Mouse (Mus musculus) spleen, adult 2 months (tissue): ENCODE results near the gene Dusp3. TPM values are rescaled to one million over a fixed set of nuclear protein-coding genes. Genes with fewer than 3 reads are reported as not detected.

Source experiments
- DNase-seq, 2 experiments: peaks; one replicate each; pipeline versions ENCODE4 v3.0.0 to v3.0.0-alpha.2; 2012 to 2021; ENCODE audit warnings: low spot score in 2 of 2, low read depth in 1 of 2
- H3K27ac ChIP-seq: fragments of 200-500 bp; 2 replicates; pipeline ENCODE4 v1.5.1; 2012; ENCODE audit warnings: low read length, inconsistent platforms; ENCODE audit not compliant: insufficient read depth
- H3K27me3 ChIP-seq: fragments of 200-500 bp; 2 replicates; pipeline ENCODE4 v1.6.1; 2012; ENCODE audit warnings: mild to moderate bottlenecking, moderate library complexity, low read length, inconsistent platforms; ENCODE audit not compliant: control insufficient read depth, insufficient read depth
- H3K36me3 ChIP-seq: fragments of 200-500 bp; 2 replicates; pipeline ENCODE4 v1.6.1; 2012; ENCODE audit warnings: mild to moderate bottlenecking, low read length, inconsistent platforms; ENCODE audit not compliant: control insufficient read depth, insufficient read depth
- H3K4me1 ChIP-seq: fragments of 200-500 bp; 2 replicates; pipeline ENCODE4 v1.6.1; 2011; ENCODE audit warnings: inconsistent platforms; ENCODE audit not compliant: control insufficient read depth, insufficient read depth, insufficient read length
- H3K4me3 ChIP-seq: fragments of 200-500 bp; 2 replicates; pipeline ENCODE4 v1.5.1; 2011; ENCODE audit warnings: mild to moderate bottlenecking, inconsistent platforms; ENCODE audit not compliant: insufficient read depth, insufficient read length; ENCODE audit errors: extremely low read depth
- CTCF ChIP-seq: fragments of 200-500 bp; IDR thresholded peaks from 2 replicates; pipeline ENCODE4 v1.5.1; 2011; ENCODE audit warnings: mild to moderate bottlenecking, inconsistent platforms; ENCODE audit not compliant: insufficient read depth, insufficient read length, insufficient replicate concordance; ENCODE audit errors: extremely low read depth
- POLR2A ChIP-seq: fragments of 200-500 bp; IDR thresholded peaks from 2 replicates; pipeline ENCODE4 v1.6.1; 2011; ENCODE audit warnings: low read depth, low read length, inconsistent platforms
- WGBS: fragments of 180-500 bp; shearing (Covaris S2); methylation state at CpG from one replicate; pipeline ENCODE4 v1.1.7; 2018; 5-methylcytosine and 5-hydroxymethylcytosine counted together
- polyA plus RNA-seq: library from polyadenylated mRNA; depleted of rRNA; stranded (reverse); fragments of >200 nt; gene quantifications from 2 replicates; pipeline ENCODE4 v1.2.3, GENCODE M21; 2012

Dusp3 gene
- polyA plus RNA-seq, 1 experiment, result 46.5 TPM

DNA sequence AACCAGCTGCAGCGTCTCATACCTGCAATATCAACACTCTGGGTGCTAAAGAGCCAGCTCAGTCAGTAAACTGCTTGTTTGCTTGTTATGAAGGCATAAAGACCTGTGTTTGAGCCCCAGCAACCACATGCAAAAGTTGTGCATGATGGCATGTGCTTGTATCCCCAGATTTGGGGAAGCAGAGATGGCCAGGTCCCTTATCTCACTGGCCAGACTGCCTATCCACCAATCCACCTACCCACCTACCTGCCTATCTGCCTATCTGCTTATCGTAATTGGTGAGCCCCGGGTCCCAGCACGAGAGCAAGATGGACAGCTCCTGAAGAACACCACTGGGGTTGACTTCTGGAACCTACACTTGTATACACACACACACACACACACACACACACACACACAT is 42.5 kb upstream of the Dusp3 start:
- no peak for DNase-seq
- TF ChIP-seq CTCF (no peak), POLR2A (no peak)
- peaks cover 11% of the 10 kb centered on the region for H3K27me3 ChIP-seq
- 70% methylated on average over 4 of the region's 4 CpGs for WGBS
- peaks cover 4% of the 10 kb centered on the region; the same call in 1 of the 2 replicates for H3K4me1 ChIP-seq
- no peak overlapping the region for H3K4me3 ChIP-seq
- H3K27ac ChIP-seq, result no peak overlapping the region
- no peaks in the 10 kb centered on the region for H3K36me3 ChIP-seq

DNA sequence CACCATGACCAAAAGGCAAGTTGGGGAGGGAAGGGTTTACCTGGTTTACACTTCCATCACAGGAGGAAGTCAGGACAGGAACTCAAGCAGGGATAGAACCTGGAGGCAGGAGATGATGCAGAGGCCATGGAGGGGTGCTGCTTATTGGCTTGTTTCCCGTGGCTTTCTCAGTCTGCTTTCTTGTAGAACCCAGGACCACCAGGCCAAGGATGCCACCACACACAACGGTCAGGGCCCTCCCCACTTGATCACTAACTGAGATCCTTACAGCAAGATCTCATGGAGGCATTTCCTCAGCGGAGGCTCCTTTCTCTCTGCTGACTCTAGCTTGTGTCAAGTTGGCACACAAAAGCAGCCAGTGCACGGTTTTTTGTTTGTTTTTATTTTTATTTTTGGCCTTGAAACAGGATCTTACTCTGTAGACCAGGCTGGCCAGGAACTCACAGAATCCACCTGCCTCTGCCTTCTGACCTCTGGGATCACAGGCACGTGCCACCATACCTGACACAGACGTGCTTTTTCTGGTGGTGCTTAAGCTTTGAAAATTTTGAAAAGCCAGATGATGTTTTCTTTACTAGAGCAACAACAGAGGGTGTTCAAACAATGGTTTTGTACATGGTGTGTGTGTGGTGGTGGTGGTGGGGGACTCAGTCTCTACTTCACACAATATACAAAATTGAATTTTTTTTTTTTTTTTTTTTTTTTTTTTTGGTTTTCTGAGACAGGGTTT is 41.4 kb upstream of the Dusp3 start, which contains the start of gene Mpp3:
Gene Mpp3 (minus strand): TSS at position 375 of the 730 bp plus-strand sequence.
- Histone ChIP-seq H3K27me3 (peaks cover 11% of the 10 kb centered on the region), H3K4me3 (no peak within 1 kb of the TSS), H3K4me1 (peaks cover 4% of the 10 kb centered on the region; the same call in 1 of the 2 replicates), H3K36me3 (no peaks in the 10 kb centered on the region), H3K27ac (no peak within 1 kb of the TSS)
- DNase-seq, result no peak
- WGBS, result 85% methylated on average over 6 of the region's 6 CpGs
- TF ChIP-seq CTCF (no peak), POLR2A (no peak)

DNA sequence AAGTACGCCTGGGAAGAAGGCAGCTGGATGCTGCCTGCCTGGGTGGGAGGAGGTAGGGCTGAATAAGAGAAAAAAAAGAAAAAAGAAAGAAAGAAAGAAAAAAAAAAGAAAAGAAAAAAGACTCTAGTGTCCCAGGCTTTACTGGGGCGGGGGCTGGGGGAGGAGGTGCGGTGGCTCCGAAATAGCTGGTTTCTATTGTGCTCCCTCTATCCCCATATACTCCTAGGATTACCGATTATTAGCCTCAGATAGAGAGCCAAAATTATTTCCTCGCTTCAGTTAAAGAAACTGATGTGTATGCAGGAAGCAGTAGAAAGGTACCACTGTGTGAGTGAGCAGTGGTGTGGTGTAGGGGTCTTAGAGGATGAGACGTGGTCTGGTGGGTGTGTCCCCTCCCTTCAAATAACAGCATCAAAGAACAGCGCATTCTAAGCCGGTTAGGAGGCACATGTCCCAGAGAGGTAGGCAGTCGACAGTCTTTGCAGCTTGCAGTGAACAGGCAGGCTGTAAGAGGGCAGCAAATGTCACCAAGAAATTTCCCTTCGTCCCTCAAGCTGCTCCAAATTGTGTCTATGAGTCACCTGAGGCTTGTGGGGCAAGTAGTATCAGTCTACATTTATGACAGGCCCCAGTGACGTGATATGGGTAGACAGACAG is 40.7 kb upstream of the Dusp3 start:
- WGBS, result 15% methylated on average over 12 of the region's 12 CpGs
- no peak overlapping the region for H3K27ac ChIP-seq
- peaks cover 4% of the 10 kb centered on the region; the same call in 1 of the 2 replicates for H3K4me1 ChIP-seq
- H3K27me3 ChIP-seq, result peaks cover 11% of the 10 kb centered on the region
- TF ChIP-seq CTCF, result no peak
- no peak for TF ChIP-seq POLR2A
- no peak for DNase-seq
- H3K36me3 ChIP-seq, result no peaks in the 10 kb centered on the region
- no peak overlapping the region; the same call in 1 of the 2 replicates for H3K4me3 ChIP-seq

DNA sequence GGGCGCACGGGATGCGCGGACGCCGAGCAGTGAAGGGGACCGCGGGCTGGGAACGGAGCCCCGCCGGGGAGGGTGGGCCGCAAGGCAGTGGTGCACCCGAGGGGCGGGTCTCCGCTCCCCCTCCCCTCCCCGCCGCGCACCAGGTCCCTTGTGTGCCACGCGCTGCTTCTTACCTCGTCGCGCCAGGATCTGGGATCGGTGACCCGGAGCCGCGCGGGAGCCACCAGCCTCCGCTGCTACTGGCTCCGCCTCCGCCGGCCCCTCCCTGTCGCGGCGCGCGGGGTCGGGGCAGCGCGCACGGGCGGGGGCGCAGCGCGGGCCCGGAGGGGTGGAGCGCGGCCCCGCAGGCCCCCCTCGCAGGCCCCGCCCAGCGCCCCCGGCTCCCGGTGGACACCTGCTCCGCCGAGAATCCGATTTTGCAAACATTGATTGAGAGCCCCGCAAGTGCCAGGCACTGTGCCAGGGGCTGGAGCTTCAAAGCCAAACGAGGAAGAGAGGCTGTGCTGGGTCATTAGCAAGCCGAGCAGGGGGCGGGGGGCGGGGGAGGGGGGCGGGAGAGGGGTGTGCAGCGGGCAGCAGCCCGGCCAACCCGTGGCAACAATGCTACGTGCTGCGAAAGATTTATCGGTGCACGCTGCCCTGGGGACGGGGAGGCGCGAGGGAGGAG is 40.0 kb upstream of the Dusp3 start:
- peak overlapping the region; percentile 45; the same call in 1 of the 2 replicates for H3K4me3 ChIP-seq
- DNase-seq, result peak in 1 of 2 experiments; percentile 8
- no peaks in the 10 kb centered on the region for H3K36me3 ChIP-seq
- H3K27ac ChIP-seq, result no peak overlapping the region
- 3% methylated on average over 47 of the region's 73 CpGs for WGBS
- TF ChIP-seq POLR2A (no peak), CTCF (no peak)
- H3K27me3 ChIP-seq, result peaks cover 11% of the 10 kb centered on the region
- peaks cover 4% of the 10 kb centered on the region; the same call in 1 of the 2 replicates for H3K4me1 ChIP-seq

DNA sequence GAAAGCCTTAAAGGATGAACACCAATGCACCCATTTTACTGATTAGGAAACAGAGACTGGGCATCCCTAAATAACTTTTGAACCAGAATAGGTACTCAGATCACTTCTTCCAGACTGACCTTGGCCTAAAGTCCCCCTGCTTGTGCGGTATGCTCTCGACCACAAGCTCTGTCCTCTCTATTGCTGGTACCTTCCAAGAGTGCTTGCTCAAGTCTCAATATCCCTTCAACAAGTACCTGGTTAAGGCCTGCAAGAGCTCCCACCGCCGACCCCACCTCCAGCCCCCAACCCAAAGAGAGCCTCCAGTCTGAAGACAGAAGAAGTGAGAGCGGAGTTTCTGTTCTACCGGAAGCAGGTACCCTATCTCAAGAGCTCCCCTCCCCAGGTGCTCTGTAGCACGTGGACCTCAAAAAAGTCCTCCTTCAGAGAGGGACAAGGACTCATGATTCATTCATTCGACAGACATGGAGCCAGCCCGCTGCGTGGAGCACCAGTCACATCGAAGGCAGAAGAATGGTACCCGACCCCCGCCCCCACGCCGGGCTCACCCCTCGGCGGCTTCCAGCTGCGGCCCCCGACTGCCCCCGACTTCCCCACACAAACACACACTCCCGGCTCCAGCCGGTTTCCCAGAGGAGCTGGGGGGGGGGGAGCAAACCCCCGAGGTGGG is 39.3 kb upstream of the Dusp3 start:
- Histone ChIP-seq H3K27me3 (peaks cover 11% of the 10 kb centered on the region), H3K4me1 (peaks cover 4% of the 10 kb centered on the region; the same call in 1 of the 2 replicates), H3K27ac (no peak overlapping the region), H3K4me3 (peak overlapping the region; percentile 45; the same call in 1 of the 2 replicates), H3K36me3 (no peaks in the 10 kb centered on the region)
- DNase-seq, result no peak
- 10% methylated on average over 23 of the region's 23 CpGs for WGBS
- TF ChIP-seq POLR2A (no peak), CTCF (no peak)

DNA sequence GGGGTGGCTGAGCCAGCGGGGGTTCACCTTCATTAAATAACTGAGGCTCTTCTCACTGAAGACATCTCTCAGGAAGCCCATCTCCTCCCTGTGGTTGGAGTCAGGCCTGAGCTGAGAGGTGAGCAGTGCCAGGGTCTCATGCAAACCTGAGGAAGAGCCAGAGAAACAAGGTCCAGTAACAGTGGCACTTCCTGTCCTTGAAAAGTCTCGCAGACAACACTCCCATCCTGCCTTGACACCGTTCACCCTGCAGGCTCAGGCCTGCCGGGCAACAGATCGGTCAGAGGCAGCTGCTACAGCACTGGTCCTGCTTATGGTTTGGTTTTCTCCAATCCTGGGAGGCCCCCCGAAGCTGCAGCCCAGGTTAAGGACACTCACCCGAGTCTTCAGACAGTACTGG is 38.5 kb upstream of the Dusp3 start:
- H3K27me3 ChIP-seq, result peaks cover 11% of the 10 kb centered on the region
- no peak for TF ChIP-seq CTCF
- TF ChIP-seq POLR2A, result no peak
- H3K4me3 ChIP-seq, result no peak overlapping the region

DNA sequence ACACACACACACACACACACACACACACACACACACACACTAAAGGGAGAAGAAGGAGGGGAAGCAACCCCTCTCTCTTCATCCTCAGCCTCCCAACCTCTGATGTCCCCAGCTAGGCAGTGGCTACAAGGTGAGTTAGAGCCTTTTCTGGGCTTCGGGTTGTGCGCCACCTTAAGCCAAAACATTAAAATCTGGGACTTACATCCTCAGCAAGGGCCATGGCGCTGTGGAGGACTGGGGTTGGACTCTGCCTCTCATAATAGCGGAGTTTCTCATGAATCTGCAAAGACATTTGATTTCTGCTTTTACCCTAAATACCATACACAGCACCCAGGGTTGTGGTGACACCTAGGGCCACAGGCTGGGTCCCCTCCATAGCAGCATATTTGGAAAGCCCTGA is 38.1 kb upstream of the Dusp3 start:
- 90% methylated on average over 4 of the region's 4 CpGs for WGBS
- no peak for TF ChIP-seq POLR2A
- no peak overlapping the region for H3K27ac ChIP-seq
- H3K36me3 ChIP-seq, result no peaks in the 10 kb centered on the region
- no peak for DNase-seq
- H3K4me3 ChIP-seq, result no peak overlapping the region
- peaks cover 4% of the 10 kb centered on the region; the same call in 1 of the 2 replicates for H3K4me1 ChIP-seq
- peaks cover 11% of the 10 kb centered on the region for H3K27me3 ChIP-seq

More for the DNA sequence above, 38.5 kb upstream of the Dusp3 start:
- Histone ChIP-seq H3K36me3 (no peaks in the 10 kb centered on the region), H3K4me1 (peaks cover 4% of the 10 kb centered on the region; the same call in 1 of the 2 replicates), H3K27ac (no peak overlapping the region)
- DNase-seq, result no peak
- 75% methylated on average over 7 of the region's 7 CpGs for WGBS
